Mouse (Mus musculus) gastrocnemius, adult 2 months (tissue): ENCODE data around the gene Apobec1. TPM values are rescaled to one million over a fixed set of nuclear protein-coding genes. Genes with fewer than 3 reads are reported as not detected.
"Not testable (repeated sequence)": the region's sequence is repeated elsewhere in the genome, so short reads cannot be mapped to it uniquely, and the experiment has no call there.

Experiments
- DNase-seq: peaks from one replicate; pipeline ENCODE4 v3.0.0; 2022
- H3K27ac ChIP-seq: fragments of 200-600 bp; 2 replicates; pipeline ENCODE4 v1.8.1; 2022; ENCODE audit warnings: mild to moderate bottlenecking
- H3K4me3 ChIP-seq: fragments of 200-600 bp; 2 replicates; pipeline ENCODE4 v1.8.1; 2022; ENCODE audit warnings: mild to moderate bottlenecking, moderate library complexity
- CTCF ChIP-seq: fragments of 200-600 bp; IDR thresholded peaks from 2 replicates; pipeline ENCODE4 v1.8.1; 2022; ENCODE audit warnings: antibody characterized with exemption, mild to moderate bottlenecking, moderate library complexity
- intact Hi-C: fragments of 180-260 bp; cut with DNase I; formaldehyde crosslinking; loops from one replicate; pipeline ENCODE4 v1.15.1; 2025
- total RNA-seq, 2 experiments: library from RNA; stranded (reverse); gene quantifications; 2 replicates each; pipeline ENCODE4 v1.2.3; 2021

The Apobec1 gene
- total RNA-seq, 2 experiments from 2014 or later = 1.8 to 2.0 TPM

DNA sequence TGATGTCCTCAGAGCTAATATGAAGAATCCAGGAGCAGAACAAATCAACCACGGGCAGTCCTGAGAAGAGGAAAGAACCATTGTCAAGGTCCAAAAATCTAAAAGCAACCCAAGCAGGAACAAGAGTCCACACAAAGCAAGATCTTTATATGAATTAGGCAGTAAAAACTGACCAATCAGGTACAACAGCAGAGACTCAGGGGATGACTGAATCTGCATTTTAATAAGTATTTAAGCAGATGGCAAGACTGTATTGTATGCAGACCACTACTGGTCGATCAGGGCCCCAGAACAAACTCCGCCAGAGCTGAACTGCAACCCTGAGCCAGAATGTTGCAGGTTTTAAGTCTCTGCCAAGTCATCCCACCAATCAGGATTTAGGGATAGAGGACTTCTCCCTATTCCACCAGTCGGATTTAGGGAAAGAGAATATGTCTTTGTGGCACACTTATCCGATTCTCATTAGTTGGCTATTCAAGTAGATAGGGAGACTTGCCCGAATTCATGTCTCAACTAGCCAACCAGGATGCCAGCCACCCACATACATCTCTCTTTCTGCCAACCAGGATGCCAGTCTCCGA lies 2.1 kb downstream of the Apobec1 start:
- no peak for TF ChIP-seq CTCF
- Histone ChIP-seq H3K27ac (0 out of 2 replicates have a peak overlapping the region, but pooled peaks have one; percentile 1), H3K4me3 (peak overlapping the region; percentile 21)
- no peak for DNase-seq
- intact Hi-C loops = loop anchor here (5.0 kb wide), 1 partner anchor 38 kb away; no protein-coding TSS in a partner anchor

DNA sequence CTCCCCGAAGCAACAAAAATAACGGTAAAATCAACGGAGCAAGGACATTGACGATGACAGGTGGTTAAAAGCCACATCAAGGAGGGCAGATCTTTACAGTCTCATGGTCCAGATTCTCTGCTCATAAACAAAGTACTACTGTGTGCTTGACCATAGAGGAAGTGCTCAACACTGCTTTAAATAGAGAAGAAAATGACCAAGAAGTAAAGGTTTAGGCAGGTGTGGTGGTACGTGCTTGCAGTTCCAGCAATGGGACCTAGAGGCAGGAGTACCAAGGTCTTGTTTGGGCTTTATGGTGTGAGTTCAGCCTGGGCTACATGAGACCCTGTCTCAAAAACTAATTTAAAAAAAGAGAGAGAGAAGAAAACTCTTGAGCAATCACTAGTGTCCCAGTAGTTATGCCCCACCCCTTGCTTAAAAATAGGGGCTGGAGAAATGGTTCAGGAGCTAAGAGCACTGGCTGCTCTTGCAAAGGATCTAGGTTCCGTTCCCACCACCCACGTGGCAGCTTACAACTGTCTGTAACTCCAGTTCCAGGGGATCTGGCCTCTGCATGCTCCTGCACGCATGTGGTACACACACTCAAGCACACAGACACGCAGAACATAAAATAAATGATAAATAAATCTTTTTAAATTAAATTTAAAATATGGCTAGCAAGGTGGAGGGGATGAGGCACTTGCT lies 3.0 kb downstream of the Apobec1 start:
- intact Hi-C loops = no loop called here
- Histone ChIP-seq H3K27ac (peak overlapping the region; percentile 4; the same call in 1 of the 2 replicates), H3K4me3 (peak overlapping the region; percentile 1; the same call in 1 of the 2 replicates)
- no peak for DNase-seq
- TF ChIP-seq CTCF = no peak

DNA sequence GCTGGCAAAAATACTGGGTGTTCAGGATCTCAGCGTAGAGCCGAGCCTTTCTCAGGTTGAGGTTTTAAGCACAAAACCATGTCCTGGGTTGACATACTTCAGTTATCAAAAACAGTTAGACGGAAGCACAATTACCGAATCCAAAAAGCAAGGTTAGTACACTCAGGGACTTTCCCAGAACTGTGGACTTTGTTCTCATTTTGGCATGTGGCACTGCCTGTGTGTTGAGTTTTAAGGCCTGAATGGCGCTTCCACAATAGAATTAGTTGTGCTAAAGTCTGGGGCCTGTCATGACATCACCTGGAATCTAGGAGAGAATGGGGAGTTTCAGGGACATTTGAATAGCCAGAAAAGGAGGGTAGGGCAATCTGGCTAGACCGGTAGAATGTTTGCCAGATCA lies 3.8 kb downstream of the Apobec1 start:
- Histone ChIP-seq H3K4me3 (peak overlapping the region; percentile 1; the same call in 1 of the 2 replicates), H3K27ac (peak overlapping the region; percentile 4; the same call in 1 of the 2 replicates)
- intact Hi-C loops = no loop called here
- DNase-seq = no peak
- no peak for TF ChIP-seq CTCF

DNA sequence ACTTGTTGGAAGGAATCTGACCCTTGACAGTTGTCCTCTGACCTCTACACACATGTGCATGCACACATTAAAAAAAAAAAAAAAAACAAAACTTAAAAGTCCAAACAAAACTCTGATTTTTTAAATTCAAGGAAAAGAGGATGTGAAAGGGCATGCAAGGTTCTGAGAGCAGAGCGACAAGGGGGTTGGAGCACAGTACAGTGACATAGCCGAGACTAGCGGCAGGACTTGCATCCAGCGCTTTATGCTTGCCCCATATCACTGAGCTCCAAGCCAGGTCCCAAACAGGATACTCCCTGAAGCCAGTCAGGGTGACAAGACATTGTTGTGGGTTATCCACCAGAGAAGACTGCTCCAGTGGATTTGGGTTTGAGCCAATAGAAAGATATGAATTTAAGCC lies 4.2 kb downstream of the Apobec1 start:
- intact Hi-C loops = no loop called here
- H3K27ac ChIP-seq = no peak overlapping the region
- H3K4me3 ChIP-seq = no peak overlapping the region; the same call in 1 of the 2 replicates

DNA sequence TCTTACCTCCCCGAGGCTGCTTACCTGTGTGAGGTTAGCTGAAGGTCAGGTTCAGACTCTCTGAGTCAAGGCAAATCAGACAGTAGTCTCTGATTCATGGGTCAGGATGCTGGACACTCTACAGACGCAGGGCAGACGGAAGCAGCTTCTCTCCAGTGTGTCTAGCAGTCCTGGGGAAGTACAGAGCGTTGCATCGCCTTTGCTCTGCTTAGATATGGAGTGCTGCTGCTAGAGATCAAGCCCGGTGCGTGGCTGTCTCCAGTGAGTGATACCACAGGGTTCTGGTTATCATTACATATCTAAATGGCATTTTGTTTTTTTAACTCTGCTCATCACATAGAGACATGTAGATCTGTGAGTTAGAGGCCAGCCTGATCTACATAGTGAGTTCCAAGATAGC lies 5.6 kb downstream of the Apobec1 start:
- DNase-seq = no peak
- Histone ChIP-seq H3K27ac (no peak overlapping the region), H3K4me3 (no peak overlapping the region)
- no peak for TF ChIP-seq CTCF
- intact Hi-C loops = no loop called here

More for the DNA sequence above, 4.2 kb downstream of the Apobec1 start:
- no peak for TF ChIP-seq CTCF
- no peak for DNase-seq

DNA sequence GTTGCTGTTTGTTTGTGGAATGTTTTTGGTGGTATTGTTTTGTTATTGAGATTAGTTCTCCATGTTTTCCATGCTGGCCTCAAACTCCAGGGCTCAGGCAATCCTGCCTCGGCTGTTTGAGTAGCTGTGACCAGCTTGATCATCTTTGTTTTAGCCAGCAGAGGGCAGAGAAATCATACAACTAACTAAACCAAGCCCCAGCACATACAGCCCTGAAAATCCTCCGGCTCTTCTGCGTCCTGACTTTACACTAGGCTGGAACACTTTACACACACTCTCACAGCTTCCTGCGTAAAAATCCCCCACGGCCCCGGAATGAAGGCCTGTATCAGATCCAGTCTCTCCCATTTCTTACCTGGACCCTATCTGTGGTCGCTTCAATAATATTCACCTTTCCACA lies 6.6 kb downstream of the Apobec1 start:
- intact Hi-C loops = loop anchor here (2.0 kb wide), 1 partner anchor 37 kb away; no protein-coding TSS in a partner anchor
- H3K27ac ChIP-seq = no peak overlapping the region
- peak overlapping the region; percentile 48 for H3K4me3 ChIP-seq
- DNase-seq = no peak
- TF ChIP-seq CTCF = peak; percentile 51

DNA sequence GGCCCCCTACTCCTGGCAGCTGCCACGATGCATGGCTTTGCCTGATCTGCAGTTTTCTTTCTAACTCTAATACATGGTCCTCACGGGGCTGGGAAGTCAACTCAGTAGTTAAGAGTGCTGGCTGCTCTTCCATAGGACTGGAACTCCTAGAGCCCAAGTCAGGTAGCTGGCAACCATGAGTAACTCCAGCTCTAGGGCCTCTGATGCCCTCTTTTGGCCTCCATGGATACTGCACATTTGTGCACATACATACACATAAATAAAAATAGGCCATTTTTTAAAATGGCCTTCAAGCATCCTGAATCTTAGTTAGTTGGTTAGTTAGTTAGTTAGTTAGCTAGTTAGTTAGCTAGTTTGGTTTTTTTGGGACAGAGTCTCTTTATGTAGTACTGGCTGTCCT lies 9.3 kb downstream of the Apobec1 start:
- intact Hi-C loops = no loop called here
- Histone ChIP-seq H3K4me3 (no peak overlapping the region), H3K27ac (no peak overlapping the region)
- TF ChIP-seq CTCF = no peak
- no peak for DNase-seq

DNA sequence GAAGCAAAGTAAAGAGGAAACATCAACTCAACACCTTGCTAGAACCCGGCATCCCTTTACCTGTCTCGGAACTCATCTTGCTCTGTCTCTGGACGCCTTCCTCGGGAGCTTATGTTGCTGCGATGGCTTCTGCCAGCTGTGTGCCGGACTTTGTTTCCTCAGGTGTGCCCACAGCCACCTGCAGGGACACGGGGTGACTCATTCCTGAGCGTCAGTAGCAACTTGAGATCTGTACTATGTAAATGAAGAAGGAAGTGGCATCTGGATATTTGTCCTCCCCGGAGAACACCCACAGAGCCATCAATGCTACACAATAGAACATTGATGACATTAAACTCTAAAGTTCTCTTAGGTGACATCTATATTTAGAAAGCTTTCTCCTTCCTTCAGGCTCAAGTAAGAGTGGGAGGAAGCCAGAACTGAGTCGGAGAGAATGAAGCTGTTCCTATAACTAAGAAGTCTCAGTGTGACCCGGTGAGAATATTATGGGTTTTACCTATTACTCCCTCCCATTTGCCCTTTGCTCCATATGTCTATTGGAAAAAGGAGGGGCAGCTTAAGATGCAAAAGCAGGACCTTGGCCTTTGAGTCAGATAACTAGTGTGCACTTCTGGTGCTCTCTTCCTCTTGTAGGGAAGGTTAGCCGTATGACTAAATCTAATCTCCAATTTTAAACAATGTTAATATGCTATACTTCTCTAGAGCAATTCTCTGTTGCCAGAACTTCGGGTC lies 11.1 kb downstream of the Apobec1 start:
- no peak overlapping the region for H3K27ac ChIP-seq
- TF ChIP-seq CTCF = no peak
- no peak for DNase-seq
- intact Hi-C loops = no loop called here
- no peak overlapping the region for H3K4me3 ChIP-seq

DNA sequence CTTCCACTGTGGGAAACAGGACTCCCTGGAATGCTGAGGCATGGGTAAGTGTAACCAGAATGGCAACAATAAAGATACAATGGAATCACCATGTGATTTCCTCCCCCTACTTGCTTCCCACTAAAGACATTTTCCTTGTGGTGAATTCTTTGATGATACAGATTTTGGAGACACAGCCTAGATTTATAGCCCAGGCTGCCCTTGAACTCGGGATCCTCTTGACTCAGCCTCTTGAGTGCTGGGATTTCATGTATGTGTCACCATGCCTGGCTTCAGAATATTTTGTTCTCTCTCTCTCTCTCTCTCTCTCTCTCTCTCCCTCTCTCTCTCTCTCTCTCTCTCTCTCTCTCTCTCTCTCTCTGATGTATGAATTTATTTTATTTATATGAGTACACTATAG lies 23.2 kb downstream of the Apobec1 start:
- no peak for TF ChIP-seq CTCF
- DNase-seq = no peak
- no peak overlapping the region for H3K27ac ChIP-seq
- intact Hi-C loops = no loop called here
- no peak overlapping the region for H3K4me3 ChIP-seq

DNA sequence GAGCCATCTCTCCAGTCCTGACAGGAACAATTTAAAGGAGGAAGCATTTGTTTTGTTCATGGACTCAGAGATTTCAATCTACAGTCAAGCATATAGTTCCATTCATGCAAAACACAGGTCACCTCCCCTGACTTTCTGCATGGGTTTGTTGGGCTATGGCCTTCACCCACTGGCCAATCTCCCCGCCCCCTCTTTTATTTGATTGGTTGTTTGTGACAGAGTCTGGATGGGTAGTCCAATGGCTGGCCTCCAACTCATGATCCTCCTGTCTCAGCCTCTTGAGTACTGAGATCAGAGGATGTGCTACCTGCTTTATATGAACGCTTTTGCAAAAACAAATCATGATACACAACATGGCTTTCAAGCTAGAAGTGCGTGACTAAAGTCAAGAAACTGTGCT lies 25.2 kb downstream of the Apobec1 start:
- Histone ChIP-seq H3K4me3 (no peak overlapping the region), H3K27ac (no peak overlapping the region)
- no peak for TF ChIP-seq CTCF
- intact Hi-C loops = no loop called here
- no peak for DNase-seq

DNA sequence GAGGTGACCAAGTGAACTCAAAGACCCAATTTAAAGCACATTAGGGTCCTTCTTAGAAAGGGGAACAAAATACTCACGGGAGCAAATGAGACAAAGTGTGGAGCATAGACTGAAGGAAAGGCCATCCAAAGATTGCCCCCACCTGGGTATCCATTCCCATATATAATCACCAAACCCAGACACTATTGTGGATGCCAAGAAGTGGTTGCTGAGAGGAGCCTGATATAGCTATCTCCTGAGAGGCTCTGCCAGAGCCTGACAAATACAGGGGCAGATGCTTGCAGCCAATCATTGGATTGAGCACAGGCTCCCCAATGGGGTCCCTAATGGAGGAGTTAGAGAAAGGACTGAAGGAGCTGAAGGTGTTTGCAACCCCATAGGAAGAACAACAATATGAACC lies 27.2 kb downstream of the Apobec1 start:
- H3K27ac ChIP-seq, DNase-seq, H3K4me3 ChIP-seq, intact Hi-C loops: not testable (repeated sequence)

DNA sequence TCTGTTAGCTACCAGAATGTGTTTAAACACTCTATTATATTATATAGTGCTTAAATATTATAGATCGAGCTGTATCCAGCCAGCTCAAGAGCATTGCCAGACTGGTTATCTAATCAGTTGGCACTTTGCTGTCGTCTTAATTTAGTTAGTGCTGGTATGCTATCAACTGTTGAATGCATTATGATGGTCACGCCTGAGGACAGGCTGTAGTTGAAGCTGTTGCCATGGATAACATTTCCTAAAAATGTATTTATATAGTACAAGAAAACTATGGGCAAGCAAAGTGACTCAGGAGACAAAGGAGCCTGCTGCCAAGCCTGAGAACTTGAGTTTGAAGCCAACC lies 30.7 kb downstream of the Apobec1 start:
- intact Hi-C loops = no loop called here
- Histone ChIP-seq H3K27ac (no peak overlapping the region), H3K4me3 (no peak overlapping the region)
- no peak for DNase-seq
- no peak for TF ChIP-seq CTCF

DNA sequence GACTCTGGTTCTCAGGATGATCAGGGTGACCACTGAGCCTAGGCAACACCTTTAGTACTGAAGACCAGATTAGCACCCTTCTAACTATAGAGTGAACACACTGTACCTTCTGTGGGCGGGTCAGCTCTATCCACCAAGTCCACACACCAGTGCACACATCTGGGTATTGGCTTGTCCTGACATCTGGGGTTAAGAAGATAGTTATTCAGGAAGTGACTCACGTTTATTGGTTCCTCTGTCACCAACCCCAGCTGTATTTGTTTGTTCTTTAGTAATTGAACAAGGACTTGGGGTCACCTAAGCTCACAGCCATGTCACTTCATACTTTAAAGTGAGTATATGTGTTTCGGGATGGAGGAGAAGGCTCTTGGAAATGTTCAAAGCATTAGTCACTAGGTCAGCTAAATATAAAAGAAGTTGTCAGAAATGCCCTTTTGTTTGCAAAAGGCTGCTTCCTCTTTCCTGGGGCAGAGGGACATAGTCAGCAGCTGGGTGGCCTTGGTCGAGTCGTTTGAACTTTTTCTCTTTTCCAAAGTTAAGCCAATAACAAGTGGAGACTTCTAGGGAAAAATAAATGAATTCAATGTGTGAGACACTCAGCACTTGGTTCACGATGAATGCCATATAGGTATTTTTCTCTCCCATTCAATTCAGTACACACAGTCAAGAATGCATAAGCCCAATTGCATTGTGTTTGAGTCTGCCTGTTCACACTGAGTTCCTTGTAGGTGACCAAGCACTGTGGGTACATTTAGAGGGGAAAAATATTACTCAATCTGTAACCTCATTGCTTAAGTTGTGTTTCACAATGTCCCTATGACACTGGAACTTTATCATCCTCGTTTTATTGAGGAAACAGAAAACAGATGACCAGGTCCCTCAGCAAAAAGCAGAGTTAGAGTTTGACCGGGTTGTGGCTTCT lies 31.3 kb downstream of the Apobec1 start:
- H3K27ac ChIP-seq = no peak overlapping the region
- intact Hi-C loops = no loop called here
- no peak for DNase-seq
- H3K4me3 ChIP-seq = no peak overlapping the region
- TF ChIP-seq CTCF = no peak
